Mouse (Mus musculus) embryonic fibroblast, embryonic 13.5 days (primary cell): ENCODE data around the gene Cldn10.

Experiments used
- CTCF ChIP-seq: IDR thresholded peaks from 2 replicates; pipeline ENCODE4 v1.5.1; 2011; ENCODE audit warnings: mild to moderate bottlenecking, control low read depth, low read length, moderate library complexity, borderline replicate concordance; ENCODE audit not compliant: insufficient read depth
- POLR2A ChIP-seq: IDR thresholded peaks from 2 replicates; pipeline ENCODE4 v1.6.1; 2011; ENCODE audit warnings: low read depth, mild to moderate bottlenecking, control low read depth, low read length, moderate library complexity

DNA sequence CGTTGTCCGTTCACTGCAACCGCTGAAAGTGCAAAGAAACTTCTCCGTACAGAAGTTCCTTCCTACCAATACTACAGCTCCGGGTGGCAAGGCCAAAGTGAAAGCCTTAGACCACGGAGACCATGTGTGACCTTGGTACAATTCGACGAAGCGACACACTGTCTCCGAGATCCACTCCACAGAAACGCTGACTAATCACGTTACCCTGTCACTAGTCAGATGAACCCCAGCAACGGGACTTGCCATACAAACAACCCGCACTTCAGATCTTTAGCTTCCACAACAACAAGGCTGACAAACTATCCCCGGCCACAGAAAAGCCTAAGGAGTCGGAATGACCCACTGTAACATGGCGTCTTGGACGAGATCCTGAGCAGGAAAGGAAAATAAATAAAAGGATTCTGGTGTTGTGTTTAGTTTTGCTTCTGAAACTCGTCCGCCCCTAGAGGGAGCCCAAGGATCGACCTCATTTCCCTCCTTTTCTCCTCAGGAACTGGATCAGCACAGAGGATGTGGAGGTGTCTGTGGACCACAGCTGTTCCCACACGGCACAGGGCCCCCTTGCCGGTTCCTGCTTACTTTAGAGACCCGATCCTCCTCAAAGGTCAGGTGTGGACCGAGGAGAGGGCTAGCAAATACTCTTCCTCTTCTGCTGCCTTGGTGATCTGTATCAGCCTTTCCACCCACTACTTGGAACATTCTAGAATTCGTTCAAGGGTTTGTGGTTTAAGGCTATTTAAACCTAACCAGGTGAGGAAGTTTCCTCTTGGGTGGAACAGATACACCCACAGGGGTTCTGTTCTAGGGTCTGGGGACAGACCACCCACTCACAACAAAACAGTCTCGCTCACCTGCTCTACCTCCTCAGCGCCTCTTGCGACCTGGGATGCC, 122.9 kb downstream of the Cldn10 start:
- TF ChIP-seq POLR2A (no peak), CTCF (peak; percentile 35; the same call in 1 of the 2 replicates)
